Mouse (Mus musculus) heart, embryonic 14.5 days (tissue): ENCODE data around the gene Npl. TPM values are rescaled to one million over a fixed set of nuclear protein-coding genes. Genes with fewer than 3 reads are reported as not detected.
"Not testable (repeated sequence)": the region's sequence is repeated elsewhere in the genome, so short reads cannot be mapped to it uniquely, and the experiment has no call there.

Experiments
- ATAC-seq: fragments of 200-750 bp; cut with Nextera tagmentation; 2 replicates; pipeline ENCODE4 v1.8.0; 2017; ENCODE audit warnings: low read depth, moderate TSS enrichment; ENCODE audit not compliant: insufficient number of reproducible peaks, insufficient read depth, low FRiP score
- H3K27ac ChIP-seq, 2 experiments: fragments of 200-500 bp in 1 of 2; fragments of 300-500 bp in 1 of 2; sonication (generic) in 1 of 2; replicated peaks in 1 of 2; 2 replicates each; pipeline ENCODE4 v1.5.1; 2012 to 2014; ENCODE audit warnings: low read depth in 2 of 2, low read length in 2 of 2, control low read depth in 1 of 2, mild to moderate bottlenecking in 1 of 2, mixed read lengths in 1 of 2; ENCODE audit not compliant: control insufficient read depth in 1 of 2, insufficient read depth in 1 of 2
- H3K27me3 ChIP-seq: fragments of 300-500 bp; sonication (generic); 2 replicates; pipeline ENCODE4 v1.6.1; 2014; ENCODE audit warnings: mild to moderate bottlenecking, low read length, control low read depth; ENCODE audit not compliant: control insufficient read depth, insufficient read depth
- H3K36me3 ChIP-seq: fragments of 300-500 bp; sonication (generic); 2 replicates; pipeline ENCODE4 v1.6.1; 2014; ENCODE audit warnings: mild to moderate bottlenecking, control low read depth, low read length, mixed read lengths; ENCODE audit not compliant: control insufficient read depth, insufficient read depth
- H3K4me1 ChIP-seq, 2 experiments: fragments of 200-500 bp in 1 of 2; fragments of 300-500 bp in 1 of 2; sonication (generic) in 1 of 2; 2 replicates each; pipeline ENCODE4 v1.6.1; 2012 to 2014; ENCODE audit warnings: low read length in 2 of 2, control low read depth in 1 of 2, mixed read lengths in 1 of 2; ENCODE audit not compliant: control insufficient read depth in 2 of 2, insufficient read depth in 2 of 2
- H3K4me2 ChIP-seq: fragments of 300-500 bp; sonication (generic); 2 replicates; pipeline ENCODE4 v1.6.1; 2014; ENCODE audit warnings: mild to moderate bottlenecking, low read length
- H3K4me3 ChIP-seq, 2 experiments: fragments of 200-500 bp in 1 of 2; fragments of 300-500 bp in 1 of 2; sonication (generic) in 1 of 2; 2 replicates each; pipeline ENCODE4 v1.5.1; 2012 to 2014; ENCODE audit warnings: low read length in 2 of 2, mild to moderate bottlenecking in 2 of 2, control low read depth in 1 of 2, low read depth in 1 of 2, moderate library complexity in 1 of 2; ENCODE audit not compliant: control insufficient read depth in 1 of 2, insufficient read depth in 1 of 2
- H3K9ac ChIP-seq: fragments of 300-500 bp; sonication (generic); 2 replicates; pipeline ENCODE4 v1.6.1; 2014; ENCODE audit warnings: mild to moderate bottlenecking, low read length
- H3K9me3 ChIP-seq: fragments of 300-500 bp; sonication (generic); 2 replicates; pipeline ENCODE4 v1.6.1; 2016; ENCODE audit warnings: low read length, control low read depth; ENCODE audit not compliant: control insufficient read depth
- WGBS: fragments of 180-500 bp; shearing (Covaris S2); extraction: QIAGEN DNeasy Blood & Tissue Kit; methylation state at CpG from one replicate; pipeline ENCODE4 v1.1.7; 2014; 5-methylcytosine and 5-hydroxymethylcytosine counted together
- polyA plus RNA-seq: library from polyadenylated mRNA; unstranded; fragments of >200 nt; fragmentation: Nextera tagmentation; extraction: Ambion mirVana; gene quantifications from 2 replicates; pipeline ENCODE4 v1.2.1, GENCODE M21; 2014

Gene Npl
- polyA plus RNA-seq, 1 experiment from 2014 or later = 6.8 TPM

- no peaks in the 10 kb centered on the region for H3K36me3 ChIP-seq
- H3K9me3 ChIP-seq = no peaks in the 10 kb centered on the region
- no peaks in the 10 kb centered on the region for H3K27me3 ChIP-seq
- H3K4me1 ChIP-seq = no peaks in the 10 kb centered on the region
- H3K27ac ChIP-seq = no peak overlapping the region
- no peak overlapping the region for H3K9ac ChIP-seq
- ATAC-seq = no peak
- WGBS = 55% methylated on average over 3 of the region's 3 CpGs
- H3K4me3 ChIP-seq = no peak overlapping the region
- H3K4me2 ChIP-seq = no peak overlapping the region
Observed at GRCm38 (mm10) chr1:153522116-153522515, 27.7 kb downstream of the Npl start.

GRCm38 (mm10) chr1:153515368-153515767 lies 34.5 kb downstream of the Npl start:
- WGBS = 77% methylated on average over 12 of the region's 12 CpGs
- Histone ChIP-seq H3K4me1 (no peaks in the 10 kb centered on the region), H3K9ac (no peak overlapping the region), H3K4me3 (no peak overlapping the region), H3K36me3 (no peaks in the 10 kb centered on the region), H3K27ac (no peak overlapping the region), H3K4me2 (no peak overlapping the region), H3K27me3 (no peaks in the 10 kb centered on the region), H3K9me3 (no peaks in the 10 kb centered on the region)
- no peak for ATAC-seq

GRCm38 (mm10) chr1:153510330-153511009 lies 39.4 kb downstream of the Npl start:
- Histone ChIP-seq H3K4me1 (no peaks in the 10 kb centered on the region), H3K9ac (no peak overlapping the region), H3K4me3 (no peak overlapping the region), H3K4me2 (no peak overlapping the region), H3K27me3 (no peaks in the 10 kb centered on the region), H3K9me3 (no peaks in the 10 kb centered on the region), H3K36me3 (no peaks in the 10 kb centered on the region), H3K27ac (no peak overlapping the region)
- 60% methylated on average over 2 of the region's 2 CpGs for WGBS
- no peak for ATAC-seq

- 59% methylated on average over 8 of the region's 8 CpGs for WGBS
Observed at GRCm38 (mm10) chr1:153509569-153509968, 40.3 kb downstream of the Npl start.

DNA sequence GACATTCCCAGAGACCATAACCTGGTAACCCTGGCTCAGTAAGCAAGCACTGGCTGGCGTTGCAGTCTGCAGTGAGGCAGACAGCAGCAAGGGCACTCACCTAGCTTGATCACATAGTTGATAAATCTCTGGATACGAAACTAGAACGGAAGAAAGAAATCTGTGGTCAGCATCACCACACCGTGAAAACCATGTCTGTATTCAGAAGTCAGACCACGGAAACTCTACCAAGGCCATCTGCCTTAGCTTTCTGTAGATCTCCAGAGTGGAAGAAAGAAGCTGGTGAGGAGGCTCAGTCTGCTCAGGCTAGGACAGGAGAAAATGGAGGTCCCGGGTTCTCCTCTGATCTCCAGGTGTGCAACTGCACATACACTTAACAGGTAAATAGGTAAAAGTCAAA lies 40.8 kb downstream of the Npl start:
- Histone ChIP-seq H3K27me3 (no peaks in the 10 kb centered on the region), H3K4me1 (no peaks in the 10 kb centered on the region), H3K4me3 (no peak overlapping the region), H3K36me3 (no peaks in the 10 kb centered on the region), H3K9me3 (no peaks in the 10 kb centered on the region), H3K4me2 (no peak overlapping the region), H3K27ac (no peak overlapping the region), H3K9ac (no peak overlapping the region)
- no peak for ATAC-seq
- WGBS = 75% methylated on average over 6 of the region's 6 CpGs

More at GRCm38 (mm10) chr1:153509569-153509968, 40.3 kb downstream of the Npl start:
- not testable (repeated sequence) for H3K9ac ChIP-seq, ATAC-seq, H3K36me3 ChIP-seq, H3K4me3 ChIP-seq, H3K27me3 ChIP-seq, H3K4me2 ChIP-seq, H3K4me1 ChIP-seq, H3K9me3 ChIP-seq, H3K27ac ChIP-seq

GRCm38 (mm10) chr1:153506266-153506665 lies 43.6 kb downstream of the Npl start:
- H3K9me3 ChIP-seq = no peaks in the 10 kb centered on the region

GRCm38 (mm10) chr1:153501644-153502321 lies 48.1 kb downstream of the Npl start:
- 50% methylated on average over 5 of the region's 5 CpGs for WGBS
- no peak for ATAC-seq

More at GRCm38 (mm10) chr1:153506266-153506665, 43.6 kb downstream of the Npl start:
- ATAC-seq = no peak
- H3K36me3 ChIP-seq = no peaks in the 10 kb centered on the region
- no peaks in the 10 kb centered on the region for H3K27me3 ChIP-seq
- no peaks in the 10 kb centered on the region for H3K4me1 ChIP-seq
- WGBS = 72% methylated on average over 5 of the region's 6 CpGs
- no peak overlapping the region for H3K27ac ChIP-seq
- no peak overlapping the region for H3K4me2 ChIP-seq
- H3K9ac ChIP-seq = no peak overlapping the region
- H3K4me3 ChIP-seq = no peak overlapping the region

More at GRCm38 (mm10) chr1:153501644-153502321, 48.1 kb downstream of the Npl start:
- H3K4me1 ChIP-seq = no peaks in the 10 kb centered on the region
- H3K9ac ChIP-seq = no peak overlapping the region
- H3K36me3 ChIP-seq = no peaks in the 10 kb centered on the region
- H3K27me3 ChIP-seq = no peaks in the 10 kb centered on the region
- H3K27ac ChIP-seq = no peak overlapping the region
- H3K4me3 ChIP-seq = no peak overlapping the region
- no peak overlapping the region for H3K4me2 ChIP-seq
- no peaks in the 10 kb centered on the region for H3K9me3 ChIP-seq
